Mouse (Mus musculus) adrenal gland, postnatal 25 days (tissue): Measurements from ENCODE around the gene Epm2aip1. TPM values are rescaled to one million over a fixed set of nuclear protein-coding genes. Genes with fewer than 3 reads are reported as not detected.

Source experiments
- DNase-seq: peaks from one replicate; pipeline ENCODE4 v3.0.0; 2021; ENCODE audit warnings: mixed read lengths
- total RNA-seq: library from RNA; stranded (reverse); gene quantifications from 2 replicates; pipeline ENCODE4 v1.2.3, GENCODE M21; 2021

Epm2aip1 gene
- total RNA-seq, 1 experiment from 2014 or later, result 61.5 TPM

GRCm38 (mm10) chr9:111287956-111288355, 16.2 kb downstream of the Epm2aip1 start:
- DNase-seq, result no peak

GRCm38 (mm10) chr9:111289294-111289831, 17.6 kb downstream of the Epm2aip1 start:
- DNase-seq, result no peak

GRCm38 (mm10) chr9:111289832-111290339, 18.2 kb downstream of the Epm2aip1 start:
- DNase-seq, result peak; percentile 90

- no peak for DNase-seq
These were observed 18.9 kb downstream of the Epm2aip1 start for GRCm38 (mm10) chr9:111290539-111291100.

GRCm38 (mm10) chr9:111293234-111293633, 21.5 kb downstream of the Epm2aip1 start:
- no peak for DNase-seq

- DNase-seq, result no peak
These were observed 23.2 kb downstream of the Epm2aip1 start for GRCm38 (mm10) chr9:111294911-111295310.

- no peak for DNase-seq
These were observed 23.6 kb downstream of the Epm2aip1 start for GRCm38 (mm10) chr9:111295323-111295722.

- no peak for DNase-seq
These were observed 24.7 kb downstream of the Epm2aip1 start for GRCm38 (mm10) chr9:111296433-111296832.

GRCm38 (mm10) chr9:111298606-111299005, 26.9 kb downstream of the Epm2aip1 start:
- DNase-seq, result peak; percentile 33

- no peak for DNase-seq
These were observed 30.6 kb downstream of the Epm2aip1 start for GRCm38 (mm10) chr9:111302196-111302831.

- no peak for DNase-seq
These were observed 32.3 kb downstream of the Epm2aip1 start for GRCm38 (mm10) chr9:111304036-111304435.

GRCm38 (mm10) chr9:111306142-111306541, 34.4 kb downstream of the Epm2aip1 start:
- DNase-seq, result peak; percentile 26

- peak; percentile 80 for DNase-seq
These were observed 39.5 kb downstream of the Epm2aip1 start, which contains the start of gene Trank1 for GRCm38 (mm10) chr9:111311031-111311842. Gene Trank1, plus strand, starts transcription at chr9:111311739.

- DNase-seq, result no peak
These were observed 40.2 kb downstream of the Epm2aip1 start for GRCm38 (mm10) chr9:111311843-111312441.

- peak; percentile 34 for DNase-seq
These were observed 40.9 kb downstream of the Epm2aip1 start for GRCm38 (mm10) chr9:111312442-111313141.

- no peak for DNase-seq
These were observed 41.6 kb downstream of the Epm2aip1 start for GRCm38 (mm10) chr9:111313299-111313698.

GRCm38 (mm10) chr9:111313793-111314192, 42.1 kb downstream of the Epm2aip1 start:
- no peak for DNase-seq

- DNase-seq, result peak; percentile 75
These were observed 42.5 kb downstream of the Epm2aip1 start for GRCm38 (mm10) chr9:111314219-111314618.

GRCm38 (mm10) chr9:111320912-111321311, 49.2 kb downstream of the Epm2aip1 start:
- no peak for DNase-seq

- no peak for DNase-seq
These were observed 53.2 kb downstream of the Epm2aip1 start for GRCm38 (mm10) chr9:111324881-111325280.
